Mouse (Mus musculus) intestine, postnatal 0 days (tissue): ENCODE results near the gene Ccl25. TPM values are rescaled to one million over a fixed set of nuclear protein-coding genes. Genes with fewer than 3 reads are reported as not detected.
"Not testable (repeated sequence)": the region's sequence is repeated elsewhere in the genome, so short reads cannot be mapped to it uniquely, and the experiment has no call there.

Source experiments
- ATAC-seq: fragments of 200-750 bp; cut with Nextera tagmentation; 2 replicates; pipeline ENCODE4 v1.8.0; 2017; ENCODE audit warnings: mild to moderate bottlenecking, moderate TSS enrichment, moderate library complexity
- H3K27ac ChIP-seq: fragments of 300-500 bp; sonication (generic); 2 replicates; pipeline ENCODE4 v1.5.1; 2014; ENCODE audit warnings: mild to moderate bottlenecking, low read depth, low read length, moderate library complexity
- H3K27me3 ChIP-seq: fragments of 300-500 bp; sonication (generic); replicated peaks from 2 replicates; pipeline ENCODE4 v1.6.1; 2014; ENCODE audit warnings: low read length, mixed read lengths; ENCODE audit not compliant: control insufficient read depth, insufficient read depth
- H3K36me3 ChIP-seq: fragments of 300-500 bp; sonication (generic); 2 replicates; pipeline ENCODE4 v1.6.1; 2014; ENCODE audit warnings: mild to moderate bottlenecking, moderate library complexity; ENCODE audit not compliant: control insufficient read depth, insufficient read depth
- H3K4me1 ChIP-seq: fragments of 300-500 bp; sonication (generic); replicated peaks from 2 replicates; pipeline ENCODE4 v1.6.1; 2014; ENCODE audit warnings: antibody characterized with exemption, low read length, mixed read lengths; ENCODE audit not compliant: control insufficient read depth, insufficient read depth
- H3K4me2 ChIP-seq: fragments of 300-500 bp; sonication (generic); replicated peaks from 2 replicates; pipeline ENCODE4 v1.6.1; 2014; ENCODE audit warnings: low read depth, mild to moderate bottlenecking, moderate library complexity
- H3K4me3 ChIP-seq: fragments of 300-500 bp; sonication (generic); 2 replicates; pipeline ENCODE4 v1.5.1; 2014; ENCODE audit warnings: low read depth, low read length
- H3K9ac ChIP-seq: fragments of 300-500 bp; sonication (generic); 2 replicates; pipeline ENCODE4 v1.6.1; 2014; ENCODE audit warnings: mild to moderate bottlenecking, low read depth, low read length
- H3K9me3 ChIP-seq: fragments of 300-500 bp; sonication (generic); 2 replicates; pipeline ENCODE4 v1.6.1; 2016; ENCODE audit warnings: mixed run types; ENCODE audit not compliant: control insufficient read depth
- CTCF ChIP-seq: sonication (generic); IDR thresholded peaks from 2 replicates; pipeline ENCODE4 v1.5.1; 2016; ENCODE audit warnings: low read depth, mild to moderate bottlenecking, control low read depth, antibody characterized with exemption, moderate library complexity
- WGBS: fragments of 180-500 bp; shearing (Covaris S2); extraction: QIAGEN DNeasy Blood & Tissue Kit; methylation state at CpG from one replicate; pipeline ENCODE4 v1.1.7; 2014; 5-methylcytosine and 5-hydroxymethylcytosine counted together
- polyA plus RNA-seq: library from polyadenylated mRNA; unstranded; fragments of >200 nt; fragmentation: Nextera tagmentation; extraction: Ambion mirVana; gene quantifications from 2 replicates; pipeline ENCODE4 v1.2.1, GENCODE M21; 2015

The Ccl25 gene
- polyA plus RNA-seq, 1 experiment from 2014 or later, result 190 TPM

- H3K4me2 ChIP-seq, result peak overlapping the region; percentile 73
- H3K27ac ChIP-seq, result no peak overlapping the region
- no peaks in the 10 kb centered on the region for H3K36me3 ChIP-seq
- no peak overlapping the region for H3K9ac ChIP-seq
- no peak for TF ChIP-seq CTCF
- no peaks in the 10 kb centered on the region for H3K27me3 ChIP-seq
- no peaks in the 10 kb centered on the region for H3K9me3 ChIP-seq
- no peaks in the 10 kb centered on the region for H3K4me1 ChIP-seq
- peak; percentile 39 for ATAC-seq
- H3K4me3 ChIP-seq, result peak overlapping the region; percentile 35
- 35% methylated on average over 19 of the region's 19 CpGs for WGBS
These were observed 79.2 kb downstream of the Ccl25 start for GRCm38 (mm10) chr8:4403960-4404879.

GRCm38 (mm10) chr8:4404880-4405261 lies 79.9 kb downstream of the Ccl25 start:
- Histone ChIP-seq H3K9me3 (no peaks in the 10 kb centered on the region), H3K4me1 (no peaks in the 10 kb centered on the region), H3K9ac (no peak overlapping the region; the same call in 1 of the 2 replicates), H3K4me2 (peak overlapping the region; percentile 73), H3K36me3 (no peaks in the 10 kb centered on the region), H3K4me3 (peak overlapping the region; percentile 35), H3K27ac (no peak overlapping the region), H3K27me3 (no peaks in the 10 kb centered on the region)
- no peak for TF ChIP-seq CTCF
- ATAC-seq, result peak; percentile 59
- 8% methylated on average over 16 of the region's 16 CpGs for WGBS

GRCm38 (mm10) chr8:4408425-4408824 lies 83.4 kb downstream of the Ccl25 start:
- not testable (repeated sequence) for H3K9me3 ChIP-seq, H3K27ac ChIP-seq, H3K4me3 ChIP-seq, H3K4me1 ChIP-seq, H3K27me3 ChIP-seq, ATAC-seq, H3K4me2 ChIP-seq, H3K36me3 ChIP-seq, H3K9ac ChIP-seq
- WGBS, result 59% methylated on average over 6 of the region's 6 CpGs
- TF ChIP-seq CTCF, result peak; percentile 62

Other genes starting within 250 kb of the Ccl25 start
- gene Cd209f, start 219.4 kb upstream of the Ccl25 start, polyA plus RNA-seq, result 0.33 TPM in 1 of 2 replicates, not detected in the other
- not detected in 2 replicates for gene Cd209g, start 191.1 kb upstream of the Ccl25 start, polyA plus RNA-seq
- gene Evi5l, start 158.6 kb upstream of the Ccl25 start, polyA plus RNA-seq, result 6.6 and 8.3 TPM in 2 replicates
- gene Prr36, start 107.8 kb upstream of the Ccl25 start, polyA plus RNA-seq, result 0.99 and 1.1 TPM in 2 replicates
- gene Lrrc8e, start 98.4 kb upstream of the Ccl25 start, polyA plus RNA-seq, result 2.8 and 3.3 TPM in 2 replicates
- gene Map2k7, start 86.5 kb upstream of the Ccl25 start, polyA plus RNA-seq, result 14.3 and 16.6 TPM in 2 replicates
- 0.20 and 0.74 TPM in 2 replicates for gene Gm49320, start 86.3 kb upstream of the Ccl25 start, polyA plus RNA-seq
- 0.87 and 2.1 TPM in 2 replicates for gene Tgfbr3l, start 77.0 kb upstream of the Ccl25 start, polyA plus RNA-seq
- 21.5 and 22.2 TPM in 2 replicates for gene Snapc2, start 72.1 kb upstream of the Ccl25 start, polyA plus RNA-seq
- gene Ctxn1, start 65.9 kb upstream of the Ccl25 start, polyA plus RNA-seq, result 27.4 and 29.4 TPM in 2 replicates
- 33.7 and 35.5 TPM in 2 replicates for gene Timm44, start 49.3 kb upstream of the Ccl25 start, polyA plus RNA-seq
- gene Elavl1, start 203 bp downstream of the Ccl25 start, polyA plus RNA-seq, result 64.8 and 73.4 TPM in 2 replicates
- gene Cers4, start 167.8 kb downstream of the Ccl25 start, polyA plus RNA-seq, result 8.6 and 12.7 TPM in 2 replicates